Mouse (Mus musculus) cerebellum, adult (tissue): ENCODE measurements around the gene Noct.
"Not testable (repeated sequence)": the region's sequence is repeated elsewhere in the genome, so short reads cannot be mapped to it uniquely, and the experiment has no call there.

Experiments used
- ATAC-seq: cut with Nextera tagmentation; 2 replicates; pipeline ENCODE4 v1.9.2; 2017; ENCODE audit warnings: mild to moderate bottlenecking, moderate library complexity, mixed read lengths; ENCODE audit not compliant: insufficient number of reproducible peaks, low FRiP score, low TSS enrichment

The Noct gene

DNA sequence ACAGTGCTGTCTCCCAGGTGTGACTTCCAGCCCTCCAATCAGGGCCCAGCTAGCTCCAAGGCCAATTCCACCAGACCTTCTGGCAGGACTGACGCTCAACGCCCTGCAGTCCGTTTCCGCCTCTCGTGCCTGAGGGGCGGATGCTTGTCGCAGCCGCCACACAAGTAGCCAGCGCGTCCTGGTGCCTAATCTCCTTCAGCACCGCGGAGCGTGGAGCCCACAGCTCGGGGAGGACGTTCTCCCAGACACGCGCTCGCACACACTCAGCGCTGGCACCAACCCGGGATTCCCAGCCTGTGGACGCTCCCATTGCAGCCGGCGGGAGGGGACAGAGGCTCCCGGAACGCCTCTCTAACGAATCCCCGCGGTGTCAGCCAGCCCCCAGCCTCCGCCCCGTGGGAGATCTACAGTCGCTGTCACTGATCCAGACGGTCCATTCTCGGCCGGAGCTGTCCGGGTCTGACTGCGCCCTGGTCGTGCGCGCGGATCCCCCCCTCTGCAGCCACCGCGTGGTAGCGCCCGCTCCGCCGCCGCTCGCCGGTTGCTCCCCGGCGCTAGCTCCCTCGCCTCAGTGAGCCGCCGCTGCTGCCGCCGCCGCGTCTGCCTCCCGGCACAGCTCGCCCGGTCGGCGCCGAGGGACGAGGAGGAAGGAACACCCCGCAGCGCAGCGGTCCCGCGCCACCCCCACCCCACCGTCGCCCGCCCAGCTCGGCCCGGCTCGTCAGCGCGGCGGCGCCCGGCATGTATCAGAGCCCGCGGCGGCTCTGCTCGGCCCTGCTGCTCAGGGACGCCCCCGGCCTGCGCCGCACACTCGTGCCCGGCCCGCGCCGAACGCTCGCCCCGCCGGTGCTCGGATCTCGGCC is at the start of gene Noct:
Gene Noct, plus strand, starts transcription at position 85 of the 863 bp plus-strand sequence.
- ATAC-seq: peak; percentile 87

DNA sequence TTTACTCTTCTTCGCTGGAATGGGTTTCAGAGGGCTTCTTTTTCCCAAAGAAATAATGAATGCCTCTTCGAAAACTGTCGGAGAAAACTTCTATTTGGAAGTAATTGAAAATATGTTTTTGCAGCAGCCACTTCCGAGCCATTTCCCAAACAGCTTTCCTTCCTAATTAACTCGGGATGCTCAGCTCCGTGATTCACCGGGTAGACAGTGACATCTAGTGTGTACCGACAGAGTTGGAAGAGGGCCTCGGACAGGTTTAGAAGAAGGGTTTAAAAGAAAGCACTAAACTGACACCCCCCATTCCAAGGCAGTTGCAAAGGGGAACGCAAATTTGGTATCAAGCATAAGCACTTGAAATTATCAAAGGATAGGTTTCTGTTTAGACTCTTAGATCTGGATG is 46.1 kb upstream of the Noct start:
- no peak for ATAC-seq

DNA sequence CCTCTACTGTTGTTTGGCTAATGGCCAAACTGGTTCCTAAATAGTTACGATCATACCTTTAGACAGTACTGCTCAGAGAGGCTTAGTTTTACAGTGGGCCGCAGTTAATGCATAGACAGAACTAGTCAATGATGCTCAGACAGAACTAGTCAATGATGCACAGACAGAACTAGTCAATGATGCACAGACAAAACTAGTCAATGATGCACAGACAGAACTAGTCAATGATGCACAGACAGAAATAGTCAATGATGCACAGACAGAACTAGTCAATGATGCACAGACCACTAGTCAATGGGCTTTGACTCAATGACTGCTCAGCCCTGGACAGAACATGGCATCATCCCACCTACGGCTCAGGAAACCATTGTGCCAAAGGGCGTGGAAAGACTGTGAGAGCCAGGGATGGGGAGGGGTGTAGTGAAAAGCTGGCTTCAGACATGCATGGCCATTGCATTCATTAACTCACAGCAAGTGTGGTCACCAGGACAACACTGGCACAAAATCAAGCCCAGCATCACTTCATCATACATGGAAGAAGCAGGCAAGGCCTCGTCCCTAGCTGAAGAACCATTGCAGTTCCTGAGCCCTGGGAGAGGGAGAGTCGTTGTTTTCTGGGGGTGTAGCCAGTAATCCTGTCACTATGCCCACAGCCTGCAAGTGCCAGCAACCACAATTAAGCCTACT is 44.6 kb upstream of the Noct start:
- no peak for ATAC-seq

DNA sequence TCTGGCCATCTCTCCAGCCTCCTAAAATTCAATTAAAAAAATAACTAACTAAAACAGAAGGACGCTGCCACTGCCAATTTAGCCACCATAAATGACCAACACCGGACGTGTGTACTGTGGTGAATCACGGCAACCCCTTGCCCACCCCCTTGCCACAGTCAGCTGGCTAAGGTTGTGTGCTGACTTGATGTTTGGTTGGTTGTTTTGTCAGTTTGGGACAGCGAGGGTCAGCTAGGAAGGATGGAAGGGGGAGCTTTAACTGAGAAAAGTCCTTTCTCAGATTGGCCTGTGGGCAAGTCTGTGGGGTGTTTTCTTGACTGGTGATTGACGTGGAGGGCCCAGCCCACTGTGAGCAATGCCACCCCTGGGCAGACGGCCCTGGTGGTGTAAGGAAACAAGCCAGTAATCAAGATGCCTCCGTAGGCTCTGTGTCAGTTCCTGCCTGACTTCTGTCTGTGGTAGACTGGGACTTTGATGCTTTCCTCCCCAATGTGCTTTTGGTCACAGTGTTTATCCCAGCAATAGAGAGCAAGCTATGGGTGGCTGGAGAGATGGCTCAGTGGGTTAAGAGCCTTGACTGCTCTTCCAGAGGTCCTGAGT is 43.8 kb upstream of the Noct start:
- no peak for ATAC-seq

DNA sequence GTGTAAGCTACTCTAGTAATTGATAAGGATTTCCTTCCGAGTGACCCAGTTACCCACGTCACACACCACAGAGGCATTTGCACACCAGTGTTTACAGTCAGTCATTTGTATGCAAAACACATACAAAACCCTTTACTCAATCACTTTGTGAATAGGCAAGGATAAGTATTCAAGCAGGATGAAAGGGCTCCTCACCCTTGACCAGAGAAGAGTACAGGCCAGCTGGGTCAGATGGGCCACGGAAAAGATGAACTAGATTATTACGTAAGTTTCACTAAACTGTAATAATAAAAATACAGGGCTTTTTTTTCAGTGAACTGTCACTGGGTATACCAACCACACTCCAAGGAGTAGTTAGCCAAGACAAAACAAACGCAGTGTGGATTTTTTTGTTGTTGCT is 41.8 kb upstream of the Noct start:
- ATAC-seq: no peak

DNA sequence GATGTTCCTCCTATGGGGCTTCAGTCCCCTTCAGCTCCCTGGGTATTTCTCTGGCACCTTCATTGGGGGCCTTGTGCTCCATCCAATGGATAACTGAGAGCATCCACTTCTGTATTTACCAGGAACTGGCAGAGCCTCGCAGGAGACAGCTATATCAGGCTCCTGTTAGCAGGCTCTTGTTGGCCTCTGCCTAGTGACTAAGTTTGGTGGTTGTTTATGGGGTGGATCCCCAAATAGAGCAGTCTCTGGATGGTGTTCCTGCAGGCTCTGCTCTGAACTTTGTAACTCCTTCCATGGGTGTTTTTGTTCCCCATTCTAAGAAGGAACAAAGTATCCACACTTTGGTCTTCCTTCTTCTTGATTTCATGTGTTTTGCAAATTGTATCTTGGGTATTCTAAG is 40.7 kb upstream of the Noct start:
- not testable (repeated sequence) for ATAC-seq

DNA sequence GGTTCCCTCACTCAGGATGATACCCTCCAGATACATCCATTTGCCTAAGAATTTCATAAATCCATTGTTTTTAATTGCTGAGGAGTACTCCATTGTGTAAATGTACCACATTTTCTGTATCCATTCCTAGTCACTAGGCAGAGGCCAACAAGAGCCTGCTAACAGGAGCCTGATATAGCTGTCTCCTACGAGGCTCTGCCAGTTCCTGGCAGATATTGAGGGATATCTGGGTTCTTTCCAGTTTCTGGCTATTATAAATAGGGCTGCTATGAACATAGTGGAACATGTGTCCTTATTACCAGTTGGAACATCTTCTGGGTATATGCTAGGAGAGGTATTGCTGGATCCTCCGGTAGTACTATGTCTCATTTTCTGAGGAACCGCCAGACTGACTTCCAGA is 40.3 kb upstream of the Noct start:
- ATAC-seq: not testable (repeated sequence)

DNA sequence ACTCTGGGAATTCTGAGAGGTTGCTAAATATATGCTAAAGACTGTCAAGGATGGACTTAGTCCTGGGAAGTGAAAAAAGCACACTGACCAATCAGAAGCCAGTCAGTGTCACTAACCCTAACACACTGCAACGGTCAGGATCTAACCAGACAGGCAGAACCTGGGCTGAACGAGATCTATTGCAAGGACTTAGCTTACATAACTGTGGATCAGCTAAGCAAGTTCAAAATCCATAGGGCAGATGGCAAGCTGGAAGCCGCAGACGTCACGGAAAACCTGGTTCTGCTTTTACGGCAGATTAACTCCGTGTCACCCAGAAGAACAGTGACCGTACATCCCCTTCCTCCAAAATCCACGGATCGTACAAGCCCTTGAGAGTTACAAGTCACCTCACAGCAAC is 39.5 kb upstream of the Noct start:
- no peak for ATAC-seq

DNA sequence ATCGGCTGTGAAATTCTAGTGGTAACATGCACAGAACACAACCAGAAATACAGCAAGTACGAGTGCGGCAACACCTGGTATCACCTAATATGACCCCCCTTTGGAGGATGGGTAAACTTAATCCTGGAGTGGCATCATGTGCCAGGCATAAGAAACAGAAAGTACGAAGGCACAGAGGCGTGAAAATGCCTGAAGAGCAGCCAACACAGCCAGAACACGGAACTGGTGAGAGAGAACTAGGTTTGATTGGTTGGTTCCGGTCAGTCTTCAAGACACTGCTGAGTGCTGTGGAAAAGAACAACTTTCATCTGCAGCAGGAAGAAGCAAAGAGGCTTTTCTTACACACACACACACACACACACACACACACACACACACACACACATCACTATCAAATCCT is 38.8 kb upstream of the Noct start:
- no peak for ATAC-seq

DNA sequence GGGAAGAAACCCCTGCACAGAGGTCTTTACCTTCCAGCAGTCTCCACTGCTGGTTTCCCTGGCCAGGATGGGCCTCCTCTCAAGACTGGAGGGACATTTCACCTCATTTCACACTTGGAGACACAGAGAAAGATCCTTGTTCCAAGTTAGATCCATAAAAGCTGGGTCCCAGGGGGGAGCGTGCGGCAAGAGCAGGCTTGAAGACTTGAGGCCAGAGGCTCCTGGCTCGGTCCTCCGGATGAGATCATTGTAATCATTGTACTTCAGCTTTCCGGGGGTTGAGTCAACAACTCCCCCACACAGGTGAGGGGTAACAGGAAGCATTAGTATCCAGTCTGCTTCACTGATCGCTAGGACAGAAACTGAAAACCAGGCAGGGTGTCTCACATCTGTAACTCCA is 30.2 kb upstream of the Noct start:
- ATAC-seq: no peak

DNA sequence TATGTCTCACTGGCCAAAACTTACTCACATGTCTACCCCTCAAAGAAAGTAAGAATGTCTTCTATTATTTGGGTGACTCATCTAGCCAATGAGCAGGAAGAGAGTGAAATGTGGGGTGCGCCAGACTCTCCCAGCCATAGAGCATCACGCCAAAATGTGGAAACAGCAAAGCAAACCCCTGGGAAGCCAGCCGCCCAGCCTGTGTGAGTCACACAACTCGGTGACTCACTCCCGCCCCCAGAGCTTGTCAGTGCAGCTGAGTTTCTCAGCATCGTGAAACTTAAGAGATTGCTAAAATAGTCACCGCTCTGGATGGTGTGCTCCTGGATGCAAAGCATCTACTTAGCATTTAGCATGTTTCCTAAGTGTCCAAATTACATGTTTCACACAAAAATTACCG is 28.9 kb upstream of the Noct start:
- ATAC-seq: no peak

DNA sequence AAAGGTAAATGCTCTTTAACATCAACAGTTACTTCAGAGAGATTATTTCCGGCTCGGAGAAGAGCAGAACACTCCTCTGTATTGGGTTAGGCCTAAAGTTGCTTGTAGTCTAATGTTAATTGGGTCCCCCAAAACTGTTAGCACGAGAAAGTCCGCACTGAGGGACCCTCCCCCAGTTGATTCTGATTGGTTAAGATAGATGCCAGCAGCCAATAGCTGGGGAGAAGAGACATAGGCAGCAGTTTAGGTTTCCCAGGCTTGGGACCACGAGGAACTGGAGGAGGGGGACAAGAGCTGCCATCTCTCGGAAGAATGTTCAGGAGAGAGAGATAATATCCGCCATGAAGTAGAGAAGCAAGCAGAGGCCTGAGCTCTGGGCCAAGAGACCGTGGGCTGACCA is 28.5 kb upstream of the Noct start:
- no peak for ATAC-seq

DNA sequence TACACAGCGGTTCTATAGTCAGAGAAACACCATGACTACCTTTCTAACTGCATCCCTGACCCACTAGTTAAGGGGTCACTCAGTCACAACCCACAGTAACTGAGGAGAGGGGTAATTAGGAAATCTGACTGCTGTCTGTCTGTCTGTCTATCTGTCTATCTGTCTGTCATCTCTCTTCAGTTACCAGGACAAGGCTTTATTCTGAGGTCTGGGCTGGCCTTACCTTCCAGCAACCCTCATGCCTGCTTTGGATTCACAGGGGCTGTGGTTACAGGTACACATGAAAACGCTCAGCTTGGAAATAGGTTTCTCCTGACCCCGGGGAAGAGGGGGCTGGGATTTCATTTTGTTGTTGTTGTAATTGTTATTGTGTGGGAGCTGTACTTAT is 27.5 kb upstream of the Noct start:
- no peak for ATAC-seq

DNA sequence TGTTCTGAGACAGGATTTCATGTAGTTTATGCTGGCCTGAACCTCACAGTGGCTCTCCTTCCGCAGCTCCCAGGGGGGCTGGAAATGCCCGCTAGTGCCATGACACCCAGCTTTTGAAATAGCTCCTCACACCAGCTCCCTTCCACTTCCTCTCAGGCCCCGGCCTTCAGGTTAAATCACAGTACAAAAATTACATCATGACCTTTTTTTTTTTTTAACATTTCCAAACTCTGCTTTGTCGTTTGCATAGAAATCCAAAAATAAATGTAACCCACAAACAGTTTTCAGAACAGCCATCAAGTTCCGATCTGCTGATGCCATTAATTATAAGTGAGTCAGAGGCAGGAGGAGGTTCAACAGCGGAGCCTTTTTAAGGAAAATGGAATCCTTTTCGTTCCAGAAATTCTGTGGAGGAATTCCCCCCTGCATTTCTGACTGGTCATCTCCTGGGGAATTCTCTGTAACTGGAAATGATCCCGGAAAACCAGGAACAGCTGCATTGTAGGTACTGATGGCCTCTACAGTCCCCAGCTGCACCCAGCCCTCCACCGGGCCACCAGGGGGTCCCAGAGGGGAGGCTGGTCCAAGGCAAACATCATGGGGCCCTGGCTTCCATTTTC is 27.0 kb upstream of the Noct start:
- no peak for ATAC-seq

DNA sequence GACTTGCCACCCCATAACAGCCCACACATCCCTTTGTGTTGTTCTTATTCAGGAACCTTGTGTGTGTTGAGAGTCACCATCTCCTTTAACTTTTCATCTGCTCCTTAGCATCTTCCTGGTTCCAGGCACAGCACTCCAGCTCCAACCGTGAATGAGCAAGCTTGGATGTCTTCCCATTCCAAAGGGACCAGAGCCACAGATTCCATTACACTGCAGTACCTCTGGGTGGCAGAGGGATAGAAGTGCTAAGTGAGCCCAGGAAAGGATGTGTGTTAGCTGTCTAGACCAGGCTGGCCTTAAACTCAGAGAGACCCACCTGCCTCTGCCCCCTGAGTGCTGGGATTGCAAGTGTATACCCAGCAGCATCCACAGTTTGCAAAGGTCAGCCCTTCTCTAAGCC is 26.0 kb upstream of the Noct start:
- ATAC-seq: no peak

DNA sequence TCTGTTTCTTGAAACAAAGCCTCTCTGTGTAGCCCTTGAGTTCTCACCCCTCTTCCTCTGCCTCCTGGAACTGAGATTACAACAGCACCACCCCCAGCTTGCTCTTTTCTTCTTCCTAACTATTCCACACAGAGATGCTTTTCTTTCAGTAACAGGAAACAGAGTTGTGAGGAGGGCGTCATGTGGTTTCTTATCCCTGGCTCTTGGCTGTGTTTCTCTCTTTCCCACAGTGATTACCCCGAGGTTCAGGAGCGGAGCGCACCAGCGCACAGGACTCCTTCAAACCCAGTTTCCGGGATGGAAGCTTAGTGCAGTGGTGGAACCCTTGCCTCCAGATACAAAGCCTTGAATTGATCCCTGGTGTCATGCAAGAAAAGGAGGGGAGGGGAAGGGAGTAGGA is 25.1 kb upstream of the Noct start:
- ATAC-seq: no peak

DNA sequence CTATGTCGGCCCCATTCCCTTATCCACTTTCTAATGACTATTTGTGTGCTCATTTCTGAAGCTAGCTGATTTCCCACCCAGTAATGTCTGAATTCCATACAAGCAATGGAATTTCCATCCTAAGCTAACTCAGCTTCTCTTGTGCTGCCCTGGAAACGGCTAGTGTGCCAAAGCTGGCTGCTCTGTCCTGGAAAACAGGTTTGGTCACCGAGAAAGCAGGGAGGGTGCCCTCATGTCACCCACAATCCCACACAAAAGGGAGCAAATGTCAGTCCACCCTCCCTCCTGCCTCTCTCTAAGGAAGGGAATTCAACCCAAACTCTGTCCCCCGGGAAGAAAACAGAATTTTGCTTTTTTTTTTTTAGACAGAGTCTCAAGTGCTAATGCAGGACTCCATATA is 23.9 kb upstream of the Noct start:
- ATAC-seq: no peak

DNA sequence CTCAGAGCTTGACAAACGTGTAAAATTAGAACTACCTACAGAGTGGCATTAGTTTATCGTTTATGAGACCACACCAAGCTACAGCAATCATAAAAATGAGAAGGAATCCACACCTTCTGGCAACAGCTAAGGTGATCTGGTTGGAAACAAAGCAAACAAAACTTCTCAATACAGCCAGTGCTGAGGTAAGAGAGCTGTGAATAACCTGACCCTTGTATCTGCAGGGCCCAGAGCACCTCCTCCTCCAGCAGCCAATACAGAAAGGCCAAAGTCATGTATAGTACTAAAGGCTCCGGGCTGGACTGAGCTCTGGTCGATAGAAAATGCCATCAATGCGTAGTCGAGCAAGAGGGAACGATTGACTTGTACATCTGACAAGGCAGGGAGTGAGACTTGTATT is 23.4 kb upstream of the Noct start:
- ATAC-seq: no peak

DNA sequence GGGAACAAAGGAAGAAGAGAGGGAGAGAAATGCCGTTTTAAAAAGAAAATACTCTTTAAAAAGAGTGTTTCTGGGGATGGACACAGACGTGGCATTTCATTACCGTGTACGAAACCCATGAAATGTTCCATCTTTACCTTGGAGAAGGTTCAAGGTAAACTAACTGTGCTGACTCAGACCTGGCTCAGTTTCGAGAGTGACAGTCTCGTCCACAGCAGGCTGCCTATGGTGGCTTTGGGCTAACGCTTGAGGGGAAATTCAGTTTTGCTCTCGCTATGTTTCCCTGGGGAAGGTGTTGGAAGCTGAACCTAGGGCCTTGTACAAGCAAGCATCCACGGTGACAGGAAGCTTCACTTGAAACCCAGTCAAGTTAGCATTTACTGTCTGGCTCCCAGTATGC is 22.3 kb upstream of the Noct start:
- no peak for ATAC-seq

DNA sequence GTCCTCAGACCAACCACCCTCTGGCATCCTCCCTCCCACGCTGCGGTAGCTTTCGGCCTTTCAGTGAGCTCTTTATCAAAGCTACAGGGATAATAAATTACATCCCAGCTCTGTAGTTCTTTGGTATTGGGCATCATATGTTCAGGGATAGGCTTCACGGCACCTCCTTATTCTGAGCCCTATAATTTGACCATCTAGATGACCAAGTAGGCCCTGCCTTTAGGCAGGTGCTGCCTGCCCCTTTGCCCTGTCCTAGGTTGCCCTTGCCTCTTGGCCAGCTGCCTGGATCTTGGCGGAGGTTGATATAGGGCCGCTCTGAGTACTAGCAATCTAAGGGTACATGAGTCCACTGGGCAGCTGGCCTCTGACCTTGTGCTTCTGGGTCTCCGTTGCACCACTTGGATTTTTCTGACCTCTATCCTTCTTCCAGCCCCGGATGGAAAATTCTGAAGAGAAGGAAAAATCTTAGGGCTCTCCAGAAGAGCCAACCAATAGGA is 21.7 kb upstream of the Noct start:
- no peak for ATAC-seq

DNA sequence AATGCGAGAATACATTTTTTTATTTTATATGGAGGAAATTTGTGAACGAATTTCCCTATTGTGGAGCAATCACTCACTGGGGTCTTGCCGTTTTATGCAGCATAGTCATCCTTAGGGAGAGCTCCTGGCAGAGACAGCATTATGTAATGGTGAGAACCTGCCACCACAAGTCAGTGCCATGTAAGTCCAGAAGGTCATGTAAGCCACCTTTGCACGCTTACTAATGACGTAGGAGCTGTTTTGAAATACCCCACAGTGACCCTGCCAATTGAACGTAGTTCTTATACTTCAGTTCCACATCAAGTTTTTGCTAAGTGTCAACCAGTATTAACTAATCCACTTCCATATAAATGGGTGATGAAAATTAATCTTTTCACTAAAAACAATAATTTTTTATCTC is 20.3 kb upstream of the Noct start:
- ATAC-seq: no peak
